Mouse (Mus musculus): Measurements from ENCODE around the gene Bcl2l1. TPM values are rescaled to one million over a fixed set of nuclear protein-coding genes. Genes with fewer than 3 reads are reported as not detected.

The Bcl2l1 gene
- polyA plus RNA-seq, 1 experiment: 212 TPM

DNA sequence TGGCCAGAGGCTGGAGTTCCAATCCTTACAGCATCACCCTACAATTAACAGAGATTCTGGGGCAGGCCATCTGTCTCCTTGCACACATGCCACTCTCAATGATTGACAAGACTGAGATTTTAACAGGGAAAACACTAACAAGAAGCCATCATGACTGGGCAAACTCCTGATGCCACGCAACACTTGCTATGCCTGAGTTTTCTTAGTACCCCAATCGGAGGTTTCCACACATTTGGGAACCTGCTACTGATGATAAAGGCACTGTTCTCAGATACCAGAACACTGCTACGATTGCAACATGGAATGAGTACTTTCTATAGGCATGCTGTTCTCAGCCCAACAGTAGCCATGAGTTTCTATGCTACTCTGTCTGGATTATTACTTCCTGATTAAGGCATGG, 5.0 kb downstream of the Bcl2l1 start:
- TF ChIP-seq TAL1 (IDR thresholded peaks at IDR 0.05; ENCODE audit: low read length): no peak

DNA sequence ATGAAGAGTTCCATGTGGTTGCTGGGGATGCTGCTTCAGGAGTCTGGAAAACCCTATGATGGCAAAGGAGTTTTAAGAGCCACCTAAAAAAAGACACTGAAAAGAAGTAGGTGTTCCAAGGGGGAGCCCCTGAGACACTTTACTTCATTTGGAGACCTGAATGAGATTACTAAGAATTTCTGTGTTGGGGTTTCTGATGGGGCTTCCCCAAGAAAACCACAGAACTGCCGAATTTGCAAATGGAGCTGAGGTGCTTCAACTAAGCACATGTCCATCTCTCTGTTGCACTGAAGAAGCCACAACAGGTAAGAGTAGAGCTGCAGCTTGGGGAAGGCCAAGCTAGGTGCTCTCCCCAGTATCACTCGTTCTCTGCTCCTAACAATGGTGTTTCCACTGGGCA, 5.8 kb downstream of the Bcl2l1 start:
- Histone ChIP-seq H3K4me1 (ENCODE audit: control insufficient read depth) (peaks cover 88% of the 10 kb centered on the region), H3K36me3 (ENCODE audit: control insufficient read depth) (peaks cover 89% of the 10 kb centered on the region), H3K27me3 (ENCODE audit: control insufficient read depth) (no peaks in the 10 kb centered on the region), H3K9me3 (ENCODE audit: control insufficient read depth, low read length) (no peaks in the 10 kb centered on the region), H3K4me3 (replicated peaks) (peak overlapping the region; percentile 90)
- no peak for TF ChIP-seq GATA1 (IDR thresholded peaks at IDR 0.05; ENCODE audit: low read length)

More for the DNA sequence above, 5.0 kb downstream of the Bcl2l1 start:
- Histone ChIP-seq H3K4me1 (ENCODE audit: control insufficient read depth) (peaks cover 80% of the 10 kb centered on the region), H3K36me3 (ENCODE audit: control insufficient read depth) (peaks cover 81% of the 10 kb centered on the region), H3K4me3 (replicated peaks) (peak overlapping the region; percentile 90), H3K27me3 (ENCODE audit: control insufficient read depth) (no peaks in the 10 kb centered on the region), H3K9me3 (ENCODE audit: control insufficient read depth, low read length) (no peaks in the 10 kb centered on the region)

DNA sequence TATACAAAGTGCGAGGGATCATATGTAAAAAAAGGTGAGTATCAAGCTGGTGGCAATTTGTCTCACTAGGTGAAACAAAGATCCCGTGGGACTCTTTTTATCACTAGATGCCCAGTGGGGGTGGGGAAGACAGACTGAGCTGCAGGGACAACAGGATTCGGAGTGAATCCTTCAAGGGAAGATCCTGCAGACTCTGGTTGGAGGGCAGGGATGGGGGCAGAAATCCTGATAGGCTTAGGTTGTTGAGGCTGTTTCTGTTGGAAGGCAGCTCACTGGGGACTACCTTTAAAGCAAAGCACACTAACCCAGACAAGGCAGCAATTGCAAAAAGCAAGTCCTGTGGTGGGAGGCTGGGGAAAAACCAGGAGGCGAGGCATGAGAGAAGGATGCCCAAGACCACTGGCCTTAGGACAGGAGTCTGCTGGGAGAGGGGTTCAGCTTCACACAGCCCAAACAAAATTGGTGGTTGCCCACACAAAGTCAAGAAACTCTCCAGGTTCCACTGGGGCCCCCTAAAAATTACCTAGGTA, 6.3 kb downstream of the Bcl2l1 start:
- no peaks in the 10 kb centered on the region for H3K27me3 ChIP-seq (ENCODE audit: control insufficient read depth)
- H3K36me3 ChIP-seq (ENCODE audit: control insufficient read depth): peaks cover 93% of the 10 kb centered on the region
- peaks cover 93% of the 10 kb centered on the region for H3K4me1 ChIP-seq (ENCODE audit: control insufficient read depth)
- TF ChIP-seq GATA1 (IDR thresholded peaks at IDR 0.05; ENCODE audit: low read length): no peak
- no peak for TF ChIP-seq TAL1 (IDR thresholded peaks at IDR 0.05; ENCODE audit: low read length)
- H3K4me3 ChIP-seq (replicated peaks): peak overlapping the region; percentile 90
- H3K9me3 ChIP-seq (ENCODE audit: control insufficient read depth, low read length): no peaks in the 10 kb centered on the region

DNA sequence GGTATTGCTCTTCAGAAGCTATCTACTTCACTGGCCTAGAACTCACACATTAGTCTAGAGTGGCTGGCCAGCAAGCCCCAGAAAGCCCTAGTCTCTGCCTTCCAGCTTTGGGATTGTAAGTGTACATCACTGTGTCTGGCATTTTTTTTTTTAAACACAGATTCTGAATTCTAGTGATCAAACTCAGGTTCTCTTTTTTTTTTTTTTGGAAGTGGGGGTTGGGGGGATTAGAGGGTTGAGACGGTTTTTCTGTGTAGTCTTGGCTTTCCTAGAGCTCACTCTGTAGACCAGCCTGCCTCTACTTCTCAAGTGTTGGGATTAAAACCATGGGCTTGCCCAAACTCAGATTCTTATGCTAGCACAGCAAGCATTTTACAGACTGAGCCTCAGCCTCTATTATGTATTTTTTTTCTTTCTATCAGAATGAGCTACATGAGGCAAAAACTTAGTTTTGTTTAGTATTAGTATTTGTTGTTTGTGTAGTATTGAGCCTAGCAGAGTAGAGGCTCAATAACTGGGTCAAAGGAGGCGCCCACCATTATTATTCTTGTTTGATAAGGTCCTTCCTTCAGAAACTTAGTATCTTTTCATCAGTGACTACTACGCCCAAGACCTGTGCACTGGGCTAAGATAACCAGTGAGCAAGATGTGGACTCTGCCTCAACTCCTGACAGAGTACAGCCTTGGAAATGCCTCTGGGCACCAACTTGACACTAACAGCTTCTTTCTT, 6.9 kb downstream of the Bcl2l1 start:
- peaks cover 97% of the 10 kb centered on the region for H3K36me3 ChIP-seq (ENCODE audit: control insufficient read depth)
- H3K4me1 ChIP-seq (ENCODE audit: control insufficient read depth): peaks cover 97% of the 10 kb centered on the region
- TF ChIP-seq TAL1 (IDR thresholded peaks at IDR 0.05; ENCODE audit: low read length): no peak
- TF ChIP-seq GATA1 (IDR thresholded peaks at IDR 0.05; ENCODE audit: low read length): no peak; the same call in 1 of the 2 replicates
- no peaks in the 10 kb centered on the region for H3K27me3 ChIP-seq (ENCODE audit: control insufficient read depth)
- H3K9me3 ChIP-seq (ENCODE audit: control insufficient read depth, low read length): no peaks in the 10 kb centered on the region
- peak overlapping the region; percentile 90 for H3K4me3 ChIP-seq (replicated peaks)

DNA sequence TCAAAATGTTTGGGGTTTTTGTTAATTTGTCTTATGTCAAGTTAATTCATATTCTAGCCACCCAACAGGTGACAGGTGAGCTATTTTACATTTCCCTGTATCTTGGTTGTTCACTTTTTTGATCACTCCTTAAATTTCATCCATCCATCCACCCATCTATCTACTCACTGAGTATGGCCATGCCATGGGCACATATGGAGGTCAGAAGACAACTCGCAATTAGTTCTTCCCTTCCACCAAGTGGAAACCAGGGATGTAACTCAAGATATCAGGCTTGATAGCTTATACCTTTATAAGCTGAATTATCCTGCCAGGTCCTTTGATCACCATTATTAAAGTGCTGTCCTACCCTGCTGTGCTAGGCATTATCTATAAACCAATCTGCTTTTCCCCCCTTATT, 7.8 kb downstream of the Bcl2l1 start:
- H3K4me1 ChIP-seq (ENCODE audit: control insufficient read depth): peaks cover 97% of the 10 kb centered on the region
- TF ChIP-seq GATA1 (IDR thresholded peaks at IDR 0.05; ENCODE audit: low read length): no peak
- no peak for TF ChIP-seq TAL1 (IDR thresholded peaks at IDR 0.05; ENCODE audit: low read length)

DNA sequence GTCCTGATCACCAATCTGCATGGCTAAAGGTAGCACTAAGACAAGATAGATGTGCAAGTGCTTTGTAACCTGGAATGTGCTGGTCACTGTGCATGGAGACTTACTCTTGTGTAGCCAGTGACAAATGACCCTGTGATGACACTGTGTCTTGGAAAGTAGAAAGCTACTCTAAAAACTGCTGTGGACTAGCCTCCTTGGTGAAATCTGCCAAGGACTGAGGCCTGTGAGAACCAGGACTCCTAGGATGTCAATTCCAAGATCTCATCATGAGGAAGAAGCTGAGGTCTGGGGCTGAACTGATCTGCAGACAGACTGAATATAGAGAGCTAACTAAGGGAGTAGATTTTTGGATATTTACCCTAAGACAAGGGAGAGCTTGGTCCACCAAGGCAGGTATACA, 10.0 kb downstream of the Bcl2l1 start:
- Histone ChIP-seq H3K4me1 (ENCODE audit: control insufficient read depth) (peaks cover 97% of the 10 kb centered on the region), H3K36me3 (ENCODE audit: control insufficient read depth) (peaks cover 97% of the 10 kb centered on the region), H3K4me3 (replicated peaks) (no peak overlapping the region), H3K27me3 (ENCODE audit: control insufficient read depth) (no peaks in the 10 kb centered on the region), H3K9me3 (ENCODE audit: control insufficient read depth, low read length) (no peaks in the 10 kb centered on the region)
- TF ChIP-seq TAL1 (IDR thresholded peaks at IDR 0.05; ENCODE audit: low read length): no peak

More for the DNA sequence above, 7.8 kb downstream of the Bcl2l1 start:
- Histone ChIP-seq H3K27me3 (ENCODE audit: control insufficient read depth) (no peaks in the 10 kb centered on the region), H3K9me3 (ENCODE audit: control insufficient read depth, low read length) (no peaks in the 10 kb centered on the region), H3K36me3 (ENCODE audit: control insufficient read depth) (peaks cover 97% of the 10 kb centered on the region), H3K4me3 (replicated peaks) (peak overlapping the region; percentile 90)

DNA sequence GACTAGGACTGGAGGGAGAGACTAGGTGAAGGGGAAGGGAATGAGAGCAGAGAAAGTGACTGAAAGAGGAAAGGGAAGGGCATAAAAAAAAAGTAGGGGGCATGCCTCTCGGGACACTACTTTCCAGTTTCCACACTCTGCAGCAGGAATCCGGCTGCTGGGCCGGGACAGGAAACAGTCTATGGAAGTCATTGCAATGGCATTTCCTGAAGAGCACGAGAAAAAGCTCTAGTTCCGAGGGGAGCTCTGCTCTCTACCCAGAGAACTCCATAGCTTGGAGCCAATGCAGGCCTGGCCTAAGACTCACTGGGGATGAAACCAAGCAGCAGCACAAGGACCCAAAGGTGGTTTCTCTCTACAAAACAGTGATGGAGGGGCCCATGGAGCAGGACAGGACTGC, 10.5 kb downstream of the Bcl2l1 start:
- peaks cover 97% of the 10 kb centered on the region for H3K4me1 ChIP-seq (ENCODE audit: control insufficient read depth)
- H3K36me3 ChIP-seq (ENCODE audit: control insufficient read depth): peaks cover 97% of the 10 kb centered on the region
- no peaks in the 10 kb centered on the region for H3K27me3 ChIP-seq (ENCODE audit: control insufficient read depth)
- no peak overlapping the region for H3K4me3 ChIP-seq (replicated peaks)
- TF ChIP-seq TAL1 (IDR thresholded peaks at IDR 0.05; ENCODE audit: low read length) (no peak), GATA1 (IDR thresholded peaks at IDR 0.05; ENCODE audit: low read length) (no peak)
- H3K9me3 ChIP-seq (ENCODE audit: control insufficient read depth, low read length): no peaks in the 10 kb centered on the region

DNA sequence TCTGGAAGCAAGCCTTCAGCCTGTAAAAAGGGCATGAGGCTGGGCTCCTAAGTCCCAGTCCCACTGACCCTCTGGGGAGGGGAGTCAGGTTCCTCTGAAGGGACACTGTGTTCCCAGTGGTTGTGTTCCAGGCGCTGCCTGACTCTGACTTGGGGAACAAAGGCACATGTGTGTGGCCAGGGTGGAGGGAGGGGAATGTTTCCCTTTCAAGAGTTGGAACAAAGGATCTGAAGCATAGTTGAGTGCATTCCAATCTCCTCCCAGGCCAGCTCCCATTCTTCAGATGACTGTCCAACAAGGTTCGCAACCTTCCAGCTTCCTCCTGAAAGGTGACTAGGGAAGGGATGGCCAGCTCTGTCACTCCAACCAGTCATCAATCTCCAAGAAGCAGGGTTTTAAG, 11.2 kb downstream of the Bcl2l1 start:
- H3K4me1 ChIP-seq (ENCODE audit: control insufficient read depth): peaks cover 97% of the 10 kb centered on the region
- TF ChIP-seq GATA1 (IDR thresholded peaks at IDR 0.05; ENCODE audit: low read length): no peak
- no peak for TF ChIP-seq TAL1 (IDR thresholded peaks at IDR 0.05; ENCODE audit: low read length)
- no peaks in the 10 kb centered on the region for H3K27me3 ChIP-seq (ENCODE audit: control insufficient read depth)
- H3K36me3 ChIP-seq (ENCODE audit: control insufficient read depth): peaks cover 97% of the 10 kb centered on the region
- no peaks in the 10 kb centered on the region for H3K9me3 ChIP-seq (ENCODE audit: control insufficient read depth, low read length)
- no peak overlapping the region for H3K4me3 ChIP-seq (replicated peaks)

DNA sequence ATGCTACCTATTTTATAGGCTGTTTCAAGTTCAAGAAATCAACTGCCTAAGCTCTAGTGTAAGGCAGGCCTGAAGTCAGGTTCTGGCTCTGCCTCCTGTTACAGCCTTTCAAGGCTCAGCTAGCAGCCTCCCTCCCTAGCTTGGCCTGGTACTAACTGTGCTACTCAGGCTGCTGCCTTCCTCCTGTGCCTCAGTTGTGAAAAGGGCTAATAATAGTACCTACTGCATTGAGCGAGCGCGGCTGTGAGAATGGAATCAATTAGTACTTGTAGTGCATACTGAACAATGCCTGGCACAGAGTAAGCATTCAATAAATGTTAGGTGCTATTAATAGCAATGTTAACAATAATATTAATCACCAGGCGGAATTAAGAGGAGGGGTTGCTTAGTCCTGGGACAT, 11.6 kb downstream of the Bcl2l1 start:
- no peaks in the 10 kb centered on the region for H3K9me3 ChIP-seq (ENCODE audit: control insufficient read depth, low read length)
- H3K36me3 ChIP-seq (ENCODE audit: control insufficient read depth): peaks cover 97% of the 10 kb centered on the region
- H3K27me3 ChIP-seq (ENCODE audit: control insufficient read depth): no peaks in the 10 kb centered on the region
- TF ChIP-seq TAL1 (IDR thresholded peaks at IDR 0.05; ENCODE audit: low read length): no peak
- no peak for TF ChIP-seq GATA1 (IDR thresholded peaks at IDR 0.05; ENCODE audit: low read length)
- no peak overlapping the region for H3K4me3 ChIP-seq (replicated peaks)
- peaks cover 97% of the 10 kb centered on the region for H3K4me1 ChIP-seq (ENCODE audit: control insufficient read depth)

Measured in erythroblast, embryonic 14.5 days (primary cell).